Mouse (Mus musculus) spleen, postnatal 4 days (tissue): ENCODE data around the gene Gm14308.
"Not testable (repeated sequence)": the region's sequence is repeated elsewhere in the genome, so short reads cannot be mapped to it uniquely, and the experiment has no call there.

Source experiments
- DNase-seq, 2 experiments: peaks; one replicate each; pipeline ENCODE4 v3.0.0; 2022; ENCODE audit warnings: low spot score in 2 of 2

The Gm14308 gene

GRCm38 (mm10) chr2:176636244-176636643 lies at the start of gene Gm14308:
Gene Gm14308 (minus strand): TSS chr2:176636344.
- DNase-seq = not testable (repeated sequence)

DNA sequence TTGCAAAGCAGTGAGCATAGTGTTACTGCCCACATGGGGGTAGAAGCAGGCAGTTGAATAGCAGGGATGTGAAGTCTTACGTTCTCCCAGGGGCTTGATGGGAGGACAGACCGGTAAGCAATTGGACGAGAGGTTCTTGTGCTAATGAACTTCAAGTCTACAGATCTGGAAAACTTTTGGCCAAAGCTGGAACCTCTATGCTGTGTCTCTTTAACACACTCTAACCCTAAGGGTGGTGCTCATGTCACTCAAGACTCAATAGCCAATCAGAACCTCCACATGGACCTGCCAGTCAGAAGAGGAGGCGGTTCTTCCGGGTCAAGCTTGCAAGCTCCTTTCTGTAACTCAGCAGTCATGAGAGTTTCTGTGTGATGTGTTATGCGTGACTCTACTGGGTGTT lies 34.1 kb upstream of the Gm14308 start, which contains the start of gene Zfp973:
Gene Zfp973, plus strand, starts transcription at position 301 of the 400 bp plus-strand sequence.
- not testable (repeated sequence) for DNase-seq
